Mouse (Mus musculus): ENCODE data around the gene Iqsec1. TPM values are rescaled to one million over a fixed set of nuclear protein-coding genes. Genes with fewer than 3 reads are reported as not detected.

The Iqsec1 gene
- polyA plus RNA-seq, 1 experiment from 2014 or later = 9.8 TPM

GRCm38 (mm10) chr6:90920510-90921220, 67.8 kb downstream of the Iqsec1 start:
- no peak overlapping the region for H3K9ac ChIP-seq (replicated peaks)
- ATAC-seq (ENCODE audit: insufficient number of reproducible peaks, insufficient read depth, low FRiP score, low TSS enrichment, low read depth) = no peak
- 21% methylated on average over 5 of the region's 5 CpGs for WGBS
- H3K27me3 ChIP-seq = no peaks in the 10 kb centered on the region
- H3K9me3 ChIP-seq = no peaks in the 10 kb centered on the region
- H3K27ac ChIP-seq = peak overlapping the region; percentile 70
- no peak overlapping the region for H3K4me2 ChIP-seq
- H3K36me3 ChIP-seq = no peaks in the 10 kb centered on the region
- H3K4me1 ChIP-seq (replicated peaks) = peaks cover 34% of the 10 kb centered on the region
- H3K4me3 ChIP-seq (replicated peaks) = no peak overlapping the region

- H3K4me1 ChIP-seq (replicated peaks) = peaks cover 41% of the 10 kb centered on the region
- no peak overlapping the region for H3K9ac ChIP-seq (replicated peaks)
- no peaks in the 10 kb centered on the region for H3K9me3 ChIP-seq
- peak overlapping the region; percentile 4; the same call in 1 of the 2 replicates for H3K4me2 ChIP-seq
- H3K27ac ChIP-seq = peak overlapping the region; percentile 70
- H3K27me3 ChIP-seq = no peaks in the 10 kb centered on the region
- H3K4me3 ChIP-seq (replicated peaks) = no peak overlapping the region
- H3K36me3 ChIP-seq = no peaks in the 10 kb centered on the region
- ATAC-seq (ENCODE audit: insufficient number of reproducible peaks, insufficient read depth, low FRiP score, low TSS enrichment, low read depth) = no peak
- WGBS = 18% methylated on average over 4 of the region's 4 CpGs
Observed at GRCm38 (mm10) chr6:90919636-90920420, 68.7 kb downstream of the Iqsec1 start.

- Histone ChIP-seq H3K4me2 (no peak overlapping the region), H3K27ac (no peak overlapping the region), H3K36me3 (no peaks in the 10 kb centered on the region), H3K27me3 (no peaks in the 10 kb centered on the region), H3K4me3 (replicated peaks) (no peak overlapping the region), H3K9ac (replicated peaks) (no peak overlapping the region), H3K9me3 (no peaks in the 10 kb centered on the region), H3K4me1 (replicated peaks) (peaks cover 29% of the 10 kb centered on the region)
- 36% methylated on average over 2 of the region's 2 CpGs for WGBS
- no peak for ATAC-seq (ENCODE audit: insufficient number of reproducible peaks, insufficient read depth, low FRiP score, low TSS enrichment, low read depth)
Observed at GRCm38 (mm10) chr6:90915585-90915984, 72.9 kb downstream of the Iqsec1 start.

- H3K27ac ChIP-seq = no peak overlapping the region
- H3K9me3 ChIP-seq = no peaks in the 10 kb centered on the region
- no peak for ATAC-seq (ENCODE audit: insufficient number of reproducible peaks, insufficient read depth, low FRiP score, low TSS enrichment, low read depth)
- H3K4me1 ChIP-seq (replicated peaks) = peaks cover 14% of the 10 kb centered on the region
- H3K27me3 ChIP-seq = no peaks in the 10 kb centered on the region
- H3K36me3 ChIP-seq = no peaks in the 10 kb centered on the region
- H3K4me3 ChIP-seq (replicated peaks) = no peak overlapping the region
- H3K4me2 ChIP-seq = no peak overlapping the region
- WGBS = 89% methylated on average over 5 of the region's 5 CpGs
- no peak overlapping the region for H3K9ac ChIP-seq (replicated peaks)
Observed at GRCm38 (mm10) chr6:90913771-90914170, 74.7 kb downstream of the Iqsec1 start.

GRCm38 (mm10) chr6:90912768-90913167, 75.7 kb downstream of the Iqsec1 start:
- Histone ChIP-seq H3K27ac (no peak overlapping the region), H3K4me1 (replicated peaks) (peaks cover 14% of the 10 kb centered on the region), H3K9me3 (no peaks in the 10 kb centered on the region), H3K36me3 (no peaks in the 10 kb centered on the region), H3K9ac (replicated peaks) (no peak overlapping the region), H3K4me3 (replicated peaks) (no peak overlapping the region), H3K27me3 (no peaks in the 10 kb centered on the region; the same call in 1 of the 2 replicates), H3K4me2 (no peak overlapping the region)
- no peak for ATAC-seq (ENCODE audit: insufficient number of reproducible peaks, insufficient read depth, low FRiP score, low TSS enrichment, low read depth)
- 82% methylated on average over 6 of the region's 6 CpGs for WGBS

DNA sequence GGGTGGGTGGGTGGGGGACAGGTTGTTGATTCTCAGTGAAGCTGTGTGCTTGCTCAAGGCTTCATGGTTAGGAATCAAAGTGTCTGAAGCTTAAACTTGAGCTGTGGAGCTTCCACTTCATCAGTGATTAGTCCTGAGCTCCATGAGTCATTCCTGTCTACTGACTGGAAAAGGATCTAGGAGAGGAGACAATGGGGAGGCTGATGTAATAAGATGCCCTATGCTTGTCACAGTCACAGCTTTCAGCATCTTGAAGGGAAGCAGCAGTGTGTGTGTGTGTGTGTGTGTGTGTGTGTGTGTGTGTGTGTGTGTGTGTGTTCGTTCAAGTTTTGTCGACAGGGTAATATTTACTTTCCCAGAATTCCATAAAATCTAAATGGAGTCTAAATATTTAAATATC, 84.3 kb downstream of the Iqsec1 start:
- H3K27ac ChIP-seq = no peak overlapping the region
- H3K4me3 ChIP-seq (replicated peaks) = no peak overlapping the region
- no peak overlapping the region for H3K9ac ChIP-seq (replicated peaks)
- peaks cover 7% of the 10 kb centered on the region for H3K27me3 ChIP-seq
- H3K4me1 ChIP-seq (replicated peaks) = no peaks in the 10 kb centered on the region
- 90% methylated on average over 2 of the region's 2 CpGs for WGBS
- no peaks in the 10 kb centered on the region for H3K9me3 ChIP-seq
- H3K36me3 ChIP-seq = no peaks in the 10 kb centered on the region
- H3K4me2 ChIP-seq = no peak overlapping the region
- no peak for ATAC-seq (ENCODE audit: insufficient number of reproducible peaks, insufficient read depth, low FRiP score, low TSS enrichment, low read depth)

DNA sequence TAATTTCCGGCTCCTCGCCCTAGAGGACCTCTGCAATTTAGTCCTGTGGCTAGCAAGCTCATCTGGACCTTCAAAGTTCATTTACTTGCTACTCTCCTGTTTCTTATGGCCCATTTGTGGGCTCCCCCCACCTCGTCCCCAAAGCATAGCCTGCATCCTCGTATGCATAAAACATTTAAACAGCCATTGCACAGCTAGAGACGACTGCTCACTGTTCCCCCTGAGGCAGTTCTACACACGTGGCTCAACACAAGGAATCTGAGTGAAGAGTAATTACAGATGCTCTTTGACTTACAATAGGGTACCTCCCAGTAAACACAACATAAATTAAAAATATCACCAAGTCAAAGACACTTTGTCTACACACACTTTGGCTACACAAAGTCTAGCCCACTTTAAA, 88.2 kb downstream of the Iqsec1 start:
- Histone ChIP-seq H3K36me3 (no peaks in the 10 kb centered on the region), H3K27me3 (peaks cover 7% of the 10 kb centered on the region), H3K9me3 (no peaks in the 10 kb centered on the region), H3K27ac (no peak overlapping the region), H3K9ac (replicated peaks) (no peak overlapping the region), H3K4me3 (replicated peaks) (no peak overlapping the region), H3K4me1 (replicated peaks) (no peaks in the 10 kb centered on the region), H3K4me2 (no peak overlapping the region)
- ATAC-seq (ENCODE audit: insufficient number of reproducible peaks, insufficient read depth, low FRiP score, low TSS enrichment, low read depth) = no peak
- 45% methylated on average over 6 of the region's 6 CpGs for WGBS

GRCm38 (mm10) chr6:90899266-90899665, 89.2 kb downstream of the Iqsec1 start:
- Histone ChIP-seq H3K9ac (replicated peaks) (no peak overlapping the region), H3K27ac (no peak overlapping the region), H3K4me2 (no peak overlapping the region), H3K4me1 (replicated peaks) (peaks cover 9% of the 10 kb centered on the region; the same call in 1 of the 2 replicates), H3K4me3 (replicated peaks) (no peak overlapping the region), H3K27me3 (no peaks in the 10 kb centered on the region), H3K36me3 (no peaks in the 10 kb centered on the region), H3K9me3 (no peaks in the 10 kb centered on the region)
- 89% methylated on average over 1 of the region's 1 CpGs for WGBS
- ATAC-seq (ENCODE audit: insufficient number of reproducible peaks, insufficient read depth, low FRiP score, low TSS enrichment, low read depth) = no peak

GRCm38 (mm10) chr6:90898107-90898506, 90.4 kb downstream of the Iqsec1 start:
- no peaks in the 10 kb centered on the region for H3K27me3 ChIP-seq
- H3K27ac ChIP-seq = no peak overlapping the region
- no peak overlapping the region for H3K9ac ChIP-seq (replicated peaks)
- no peak overlapping the region for H3K4me3 ChIP-seq (replicated peaks)
- H3K36me3 ChIP-seq = no peaks in the 10 kb centered on the region
- ATAC-seq (ENCODE audit: insufficient number of reproducible peaks, insufficient read depth, low FRiP score, low TSS enrichment, low read depth) = no peak
- 5% methylated on average over 1 of the region's 1 CpGs for WGBS
- H3K4me2 ChIP-seq = no peak overlapping the region
- H3K9me3 ChIP-seq = no peaks in the 10 kb centered on the region
- peaks cover 10% of the 10 kb centered on the region; the same call in 1 of the 2 replicates for H3K4me1 ChIP-seq (replicated peaks)

GRCm38 (mm10) chr6:90892401-90892800, 96.1 kb downstream of the Iqsec1 start:
- Histone ChIP-seq H3K4me3 (replicated peaks) (no peak overlapping the region), H3K4me2 (no peak overlapping the region), H3K9ac (replicated peaks) (no peak overlapping the region), H3K4me1 (replicated peaks) (peaks cover 10% of the 10 kb centered on the region; the same call in 1 of the 2 replicates), H3K36me3 (no peaks in the 10 kb centered on the region), H3K27ac (no peak overlapping the region), H3K9me3 (no peaks in the 10 kb centered on the region), H3K27me3 (no peaks in the 10 kb centered on the region)
- ATAC-seq (ENCODE audit: insufficient number of reproducible peaks, insufficient read depth, low FRiP score, low TSS enrichment, low read depth) = no peak
- 86% methylated on average over 1 of the region's 1 CpGs for WGBS

DNA sequence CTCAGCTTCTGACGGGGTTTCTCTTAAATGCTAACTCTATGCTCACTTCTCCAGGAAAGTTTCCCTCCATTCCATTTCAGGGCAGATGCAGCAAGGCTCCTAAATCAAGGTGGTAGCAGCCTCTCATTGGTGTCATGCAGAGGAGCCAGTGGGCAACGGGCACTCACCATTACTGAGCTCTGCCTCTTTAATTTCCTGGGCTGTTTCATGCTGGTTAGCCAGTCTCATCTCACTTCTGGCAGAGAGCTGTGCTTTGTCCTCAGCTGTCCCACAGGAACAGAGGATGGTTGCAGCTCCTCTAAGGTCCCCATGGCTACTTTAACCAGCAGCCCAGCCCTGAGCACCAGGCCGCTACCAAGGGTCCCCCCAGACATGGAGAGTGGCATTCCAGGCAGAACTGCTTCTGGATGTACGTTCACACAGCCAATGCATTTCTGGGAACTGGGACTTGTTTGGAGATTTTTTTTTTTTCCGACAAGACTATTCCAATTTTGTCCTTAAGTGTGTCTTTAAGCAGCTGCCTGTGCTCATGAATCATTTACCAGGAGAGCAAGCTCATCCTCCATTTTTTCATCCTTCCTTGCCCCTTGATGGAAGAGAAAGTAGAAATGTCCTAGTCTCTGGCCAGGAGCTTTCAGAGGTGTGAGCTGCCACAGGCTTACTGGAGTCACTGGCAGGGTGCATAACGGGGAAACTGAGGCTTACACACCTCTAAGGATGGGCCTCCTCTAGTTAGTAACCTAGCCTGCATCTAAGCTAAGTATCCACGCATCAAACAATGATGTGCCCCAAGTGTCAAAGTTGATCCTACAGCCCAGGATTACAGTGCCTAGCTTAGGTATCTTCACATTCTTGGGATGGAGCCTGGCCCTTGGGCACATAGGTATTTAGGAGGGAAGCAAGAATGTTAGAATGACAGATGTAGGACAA, 98.9 kb downstream of the Iqsec1 start:
- whole genome bisulfite sequencing = 84% methylated on average over 7 of the region's 7 CpGs
- Histone ChIP-seq H3K4me1 (replicated peaks) (0 out of 2 replicates have a peak, but pooled peaks cover 4% of the 10 kb centered on the region), H3K27ac (no peak overlapping the region), H3K9me3 (no peaks in the 10 kb centered on the region), H3K27me3 (no peaks in the 10 kb centered on the region), H3K36me3 (no peaks in the 10 kb centered on the region), H3K4me2 (no peak overlapping the region), H3K9ac (replicated peaks) (no peak overlapping the region), H3K4me3 (replicated peaks) (no peak overlapping the region)
- ATAC-seq (ENCODE audit: insufficient number of reproducible peaks, insufficient read depth, low FRiP score, low TSS enrichment, low read depth) = no peak
